Mouse (Mus musculus): ENCODE data around the gene Slc28a1.

DNA sequence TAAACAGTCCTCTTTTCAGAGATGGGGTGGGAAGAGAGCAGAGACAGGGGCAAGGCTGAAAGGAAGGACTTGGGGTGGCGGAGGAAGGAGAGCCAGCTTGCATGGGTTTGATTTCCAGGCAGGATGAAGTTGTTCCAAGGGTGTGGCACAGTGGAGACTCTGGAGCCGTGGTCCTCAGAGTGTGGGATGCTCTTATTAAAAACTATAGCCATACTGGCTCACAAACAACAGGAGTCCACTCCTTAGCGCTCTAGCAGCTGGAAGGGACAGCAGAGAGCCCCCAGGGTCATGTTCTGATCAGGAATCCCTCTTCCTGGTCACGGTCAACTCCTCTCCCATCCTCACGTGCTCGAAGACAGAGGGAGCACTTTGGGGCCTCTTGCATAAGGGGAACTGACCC lies 18.8 kb downstream of the Slc28a1 start:
- TF ChIP-seq CTCF (IDR thresholded peaks at IDR 0.05) = no peak
- no peak for TF ChIP-seq EP300 (IDR thresholded peaks at IDR 0.05)
